Comparison of ENCODE assay signal across 9 mouse cellular contexts in genomic region chr9:69505611-69506010, GRCm38 (mm10). TPM values are rescaled to one million over a fixed set of nuclear protein-coding genes. Genes with fewer than 3 reads are reported as not detected.
A peak's percentile ranks its signal among the peaks of the same experiment; 100 is the strongest.
DNase-seq lines count a peak whose midpoint lies in the region; ATAC-seq and TF ChIP-seq lines count a peak whose summit lies in the region.
"Had no signal": no experiment of that assay in that cellular context is flagged by ENCODE, and none has a peak within 500 bp of the region (broad histone marks: within the 10 kb centered on the region; RNA-seq: fewer than 3 reads in every experiment).

No protein-coding gene starts in this region.

- no peak overlapping the region for H3ac ChIP-seq in C2C12 (ENCODE audit: control insufficient read depth, insufficient read length, low read depth)

- 8% methylated on average over 7 of the region's 7 CpGs for whole genome bisulfite sequencing in kidney, adult 2 months
- 14% methylated on average over 7 of the region's 7 CpGs for WGBS in kidney, embryonic 15.5 days
- WGBS in lung, postnatal 0 days = 9% methylated on average over 7 of the region's 7 CpGs

- H3K4me2 ChIP-seq in kidney, embryonic 15.5 days = no peak overlapping the region
- H3K4me2 ChIP-seq in lung, postnatal 0 days (replicated peaks; ENCODE audit: low read depth, low read length) = no peak overlapping the region

- peak; percentile 75 for DNase-seq in CD4-positive, CD25-positive, alpha-beta regulatory T cell, adult 2 months (ENCODE audit: low read depth, low spot score)
- peak; percentile 20 for DNase-seq in kidney, adult 2 months
- DNase-seq in cerebellum, postnatal 25 days = peak; percentile 35 to 65
- DNase-seq in lung, postnatal 0 days (ENCODE audit: low spot score) = peak; percentile 60
- DNase-seq in urinary bladder, postnatal 10 days (ENCODE audit: low spot score) = no peak

- no peak overlapping the region for H3K4me3 ChIP-seq in kidney, adult 2 months (ENCODE audit: insufficient read depth, low read depth, low read length)
- no peak overlapping the region for H3K4me3 ChIP-seq in kidney, embryonic 15.5 days (replicated peaks)
- no peak overlapping the region for H3K4me3 ChIP-seq in C2C12 (ENCODE audit: insufficient read depth, poor library complexity, severe bottlenecking)
- no peak overlapping the region for H3K4me3 ChIP-seq in lung, postnatal 0 days (ENCODE audit: low read depth, low read length)
- H3K4me3 ChIP-seq: myocyte had no signal

- TF ChIP-seq POLR2A in kidney, adult 2 months (IDR thresholded peaks at IDR 0.05; ENCODE audit: low read depth, low read length) = no peak

- no peaks in the 10 kb centered on the region for H3K79me3 ChIP-seq in C2C12 (ENCODE audit: low read depth)

- ATAC-seq in CD4-positive, CD25-positive, alpha-beta regulatory T cell, adult 4 months = no peak
- no peak for ATAC-seq in kidney, embryonic 15.5 days (replicated peaks; ENCODE audit: low FRiP score)
- ATAC-seq in lung, postnatal 0 days = no peak

- H3K27ac ChIP-seq in kidney, adult 2 months (ENCODE audit: insufficient read depth, low read depth, low read length) = no peak overlapping the region
- H3K27ac ChIP-seq in kidney, embryonic 15.5 days = no peak overlapping the region
- H3K27ac ChIP-seq in lung, postnatal 0 days (ENCODE audit: low read length) = no peak overlapping the region

- TF ChIP-seq CTCF in kidney, adult 2 months (conservative IDR thresholded peaks at IDR 0.05; ENCODE audit: insufficient read depth, insufficient read length, low read depth, low read length) = peak; percentile 57
- TF ChIP-seq CTCF in C2C12 (IDR thresholded peaks at IDR 0.05; ENCODE audit: control insufficient read depth, insufficient read depth, insufficient read length) = peak; percentile 3
- peak; percentile 81 for TF ChIP-seq CTCF in lung, postnatal 0 days (IDR thresholded peaks at IDR 0.05)

- no peaks in the 10 kb centered on the region for H3K27me3 ChIP-seq in kidney, adult 2 months (replicated peaks; ENCODE audit: control insufficient read depth, insufficient read depth, low read length)
- H3K27me3 ChIP-seq in kidney, embryonic 15.5 days = peaks cover 58% of the 10 kb centered on the region
- H3K27me3 ChIP-seq in C2C12 (ENCODE audit: control insufficient read depth, insufficient read depth, insufficient read length) = peaks cover 51% of the 10 kb centered on the region
- H3K27me3 ChIP-seq in lung, postnatal 0 days (replicated peaks; ENCODE audit: insufficient read depth, low read length) = peaks cover 15% of the 10 kb centered on the region; the same call in 1 of the 2 replicates

- no peaks in the 10 kb centered on the region for H3K79me2 ChIP-seq in C2C12 (ENCODE audit: control insufficient read depth, insufficient read depth)

- TF ChIP-seq EP300 in lung, postnatal 0 days (IDR thresholded peaks at IDR 0.05) = no peak

- H3K4me1 ChIP-seq in kidney, adult 2 months (ENCODE audit: control insufficient read depth, insufficient read depth, low read length) = no peaks in the 10 kb centered on the region
- no peaks in the 10 kb centered on the region for H3K4me1 ChIP-seq in kidney, embryonic 15.5 days
- no peaks in the 10 kb centered on the region for H3K4me1 ChIP-seq in lung, postnatal 0 days (ENCODE audit: insufficient read depth, low read depth, low read length)

- H3K9me3 ChIP-seq in kidney, embryonic 15.5 days (replicated peaks) = no peaks in the 10 kb centered on the region
- H3K9me3 ChIP-seq in lung, postnatal 0 days (ENCODE audit: low read length) = no peaks in the 10 kb centered on the region

- no peaks in the 10 kb centered on the region for H3K36me3 ChIP-seq in kidney, adult 2 months (ENCODE audit: control insufficient read depth, insufficient read depth, low read length)
- no peaks in the 10 kb centered on the region for H3K36me3 ChIP-seq in kidney, embryonic 15.5 days
- H3K36me3 ChIP-seq in C2C12 (ENCODE audit: control insufficient read depth, insufficient read depth) = no peaks in the 10 kb centered on the region
- H3K36me3 ChIP-seq in lung, postnatal 0 days (ENCODE audit: insufficient read depth, low read length) = no peaks in the 10 kb centered on the region

- no peak overlapping the region for H3K9ac ChIP-seq in kidney, embryonic 15.5 days
- no peak overlapping the region for H3K9ac ChIP-seq in lung, postnatal 0 days (replicated peaks; ENCODE audit: low read depth)

TF ChIP-seq in C2C12, 6 proteins besides CTCF, POLR2A, EP300 and RAD21:
- TF ChIP-seq FOSL1 (IDR thresholded peaks at IDR 0.05; ENCODE audit: insufficient read depth, low read length, poor library complexity, severe bottlenecking) (no peak), CEBPB (IDR thresholded peaks at IDR 0.05; ENCODE audit: low read depth) (no peak), MYOG (IDR thresholded peaks at IDR 0.05; ENCODE audit: control insufficient read depth, extremely low read depth, insufficient read length) (no peak)
TF ChIP-seq in C2C12: peak in this region for 0.

RNA-seq across cellular contexts. Expression of gene Anxa2, which starts 52.2 kb away (rescaled TPM):
- polyA plus RNA-seq in CD4-positive, CD25-positive, alpha-beta regulatory T cell, adult 4 months (2017; shearing (Covaris generic)) = 100 to 1,000 TPM in 1 of 2 experiments, 10 to 100 TPM in 1; 95.7 to 127 TPM
- polyA plus RNA-seq in kidney, adult 2 months (2012; rRNA removed) = 122 and 131 TPM in 2 replicates
- polyA plus RNA-seq in kidney, embryonic 15.5 days (2015; fragmentation: Nextera tagmentation; extraction: Ambion mirVana) = 567 and 614 TPM in 2 replicates
- 2,389 TPM for polyA plus RNA-seq in C2C12 (2012; fragmentation: generic; extraction: Trizol)
- polyA plus RNA-seq in lung, postnatal 0 days (2015; fragmentation: Nextera tagmentation; extraction: Ambion mirVana) = 1,095 and 1,144 TPM in 2 replicates

Comparison
In these comparisons a context has a peak if more than half of its experiments do, and no peak if none do; other contexts are left out.
1. CTCF ChIP-seq: peak in every context shown above with its lines; median percentile 81 in lung, postnatal 0 days; 57 in kidney, adult 2 months; 3 in C2C12.